Mouse (Mus musculus) ES-E14 (cell line): ENCODE measurements around the gene Sema3b. TPM values are rescaled to one million over a fixed set of nuclear protein-coding genes. Genes with fewer than 3 reads are reported as not detected.

Source experiments
- DNase-seq: peaks from one replicate; pipeline ENCODE4 v3.0.0-alpha.2; 2013; ENCODE audit warnings: low read depth, low spot score
- H3K27ac ChIP-seq: 2 replicates; pipeline ENCODE4 v1.5.1; 2012; ENCODE audit warnings: low read depth, mild to moderate bottlenecking, low read length, moderate library complexity, mixed read lengths; ENCODE audit not compliant: poor library complexity, insufficient read depth, severe bottlenecking
- H3K36me3 ChIP-seq: 2 replicates; pipeline ENCODE4 v1.6.1; 2012; ENCODE audit warnings: mild to moderate bottlenecking, low read length, moderate library complexity, mixed read lengths; ENCODE audit not compliant: control insufficient read depth, poor library complexity, insufficient read depth, severe bottlenecking
- H3K4me1 ChIP-seq, 2 experiments: fragments of 150-350 bp in 1 of 2; sonication (generic) in 1 of 2; 2 replicates each; pipeline ENCODE4 v1.6.1; 2012; ENCODE audit warnings: low read length in 2 of 2, mild to moderate bottlenecking in 1 of 2, mixed read lengths in 1 of 2; ENCODE audit not compliant: control insufficient read depth in 2 of 2, insufficient read depth in 2 of 2, poor library complexity in 1 of 2
- H3K4me3 ChIP-seq, 2 experiments: fragments of 150-350 bp in 1 of 2; sonication (generic) in 1 of 2; 2 replicates each; pipeline ENCODE4 v1.5.1; 2012; ENCODE audit warnings: low read length in 2 of 2, low read depth in 1 of 2, mild to moderate bottlenecking in 1 of 2, mixed read lengths in 1 of 2; ENCODE audit not compliant: insufficient read depth in 1 of 2, poor library complexity in 1 of 2, severe bottlenecking in 1 of 2
- H3K9ac ChIP-seq: 2 replicates; pipeline ENCODE4 v1.6.1; 2012; ENCODE audit warnings: low read depth, mild to moderate bottlenecking, low read length, mixed read lengths; ENCODE audit not compliant: poor library complexity, insufficient read depth, severe bottlenecking
- H3K9me3 ChIP-seq: fragments of 150-350 bp; sonication (generic); 2 replicates; pipeline ENCODE4 v1.6.1; 2012; ENCODE audit warnings: low read depth, mild to moderate bottlenecking, low read length; ENCODE audit not compliant: control insufficient read depth, insufficient read depth
- CHD2 ChIP-seq: IDR thresholded peaks from 2 replicates; pipeline ENCODE4 v1.6.1; 2014; ENCODE audit warnings: mild to moderate bottlenecking, low read depth, low read length, inconsistent platforms
- HCFC1 ChIP-seq: IDR thresholded peaks from 2 replicates; pipeline ENCODE4 v1.6.1; 2012; ENCODE audit warnings: low read length, inconsistent platforms, borderline replicate concordance; ENCODE audit not compliant: insufficient read depth
- MAFK ChIP-seq: IDR thresholded peaks from 2 replicates; pipeline ENCODE4 v1.6.1; 2014; ENCODE audit warnings: mild to moderate bottlenecking, low read depth, low read length, inconsistent platforms; ENCODE audit not compliant: insufficient read depth
- ZC3H11A ChIP-seq: IDR thresholded peaks from 2 replicates; pipeline ENCODE4 v1.6.1; 2012; ENCODE audit warnings: low read depth, mild to moderate bottlenecking, inconsistent platforms, low read length, borderline replicate concordance
- ZNF384 ChIP-seq: IDR thresholded peaks from 2 replicates; pipeline ENCODE4 v1.6.1; 2012; ENCODE audit warnings: low read depth, low read length, inconsistent platforms
- in situ Hi-C, 2 experiments: fragments of 600-800 bp; cut with MboI; formaldehyde crosslinking; loops; one replicate each; pipeline ENCODE4 v1.15.1; 2025; ENCODE audit warnings: low sequenced_read_pairs in 2 of 2, inconsistent platforms in 1 of 2; ENCODE audit not compliant: unreplicated experiment in 2 of 2
- total RNA-seq: library from RNA; depleted of rRNA; stranded (reverse); fragments of 300-350 nt; gene quantifications from 2 replicates; pipeline ENCODE4 v1.2.3, GENCODE M21; 2012

Gene Sema3b
- total RNA-seq, 1 experiment = 7.4 TPM

DNA sequence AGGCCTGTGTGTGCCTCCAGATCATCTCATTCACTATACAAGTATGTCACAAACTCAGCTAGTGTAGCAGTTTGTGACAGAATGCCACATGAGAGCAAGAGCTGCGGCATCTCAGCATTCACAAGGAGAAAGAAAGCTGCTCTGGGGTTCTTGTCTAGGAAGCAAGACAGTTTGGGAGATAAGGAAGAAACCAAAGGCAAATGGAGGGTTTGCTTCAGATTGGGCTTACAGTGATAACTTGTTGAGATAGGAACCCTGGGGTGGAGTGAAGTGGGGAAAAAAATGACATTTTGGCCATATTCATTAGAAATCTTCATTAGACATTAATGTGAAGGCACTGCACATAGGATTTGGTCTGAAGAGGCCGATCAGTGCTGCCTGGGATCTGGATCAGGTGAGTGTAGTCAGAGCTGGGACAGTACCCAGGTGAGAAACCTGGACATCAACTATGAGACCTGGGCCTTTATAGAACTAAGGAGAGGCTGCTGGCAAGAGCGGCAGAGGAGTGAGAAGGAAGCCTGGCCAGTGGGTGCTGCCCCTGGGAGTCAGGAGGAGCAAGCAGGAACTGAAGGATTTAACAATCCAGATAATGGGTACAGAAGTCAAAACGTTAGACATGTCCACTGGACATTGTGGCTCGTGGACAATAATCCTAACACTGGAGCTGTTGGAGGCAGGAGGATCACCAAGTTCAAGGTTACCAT lies 56.2 kb downstream of the Sema3b start:
- H3K9ac ChIP-seq = no peak overlapping the region
- in situ Hi-C loops = no loop called here
- H3K4me1 ChIP-seq = peaks cover 0 to 14% of the 10 kb centered on the region in 2 experiments; a peak in 1 of 4 replicates
- H3K4me3 ChIP-seq = peak overlapping the region in 1 of 2 experiments; percentile 61; a peak in 1 of 4 replicates
- DNase-seq = no peak
- no peak overlapping the region for H3K27ac ChIP-seq
- TF ChIP-seq MAFK = no peak
- no peak for TF ChIP-seq ZNF384
- no peak for TF ChIP-seq CHD2
- no peak for TF ChIP-seq HCFC1
- no peak for TF ChIP-seq ZC3H11A
- peaks cover 9% of the 10 kb centered on the region for H3K36me3 ChIP-seq
- no peaks in the 10 kb centered on the region for H3K9me3 ChIP-seq

DNA sequence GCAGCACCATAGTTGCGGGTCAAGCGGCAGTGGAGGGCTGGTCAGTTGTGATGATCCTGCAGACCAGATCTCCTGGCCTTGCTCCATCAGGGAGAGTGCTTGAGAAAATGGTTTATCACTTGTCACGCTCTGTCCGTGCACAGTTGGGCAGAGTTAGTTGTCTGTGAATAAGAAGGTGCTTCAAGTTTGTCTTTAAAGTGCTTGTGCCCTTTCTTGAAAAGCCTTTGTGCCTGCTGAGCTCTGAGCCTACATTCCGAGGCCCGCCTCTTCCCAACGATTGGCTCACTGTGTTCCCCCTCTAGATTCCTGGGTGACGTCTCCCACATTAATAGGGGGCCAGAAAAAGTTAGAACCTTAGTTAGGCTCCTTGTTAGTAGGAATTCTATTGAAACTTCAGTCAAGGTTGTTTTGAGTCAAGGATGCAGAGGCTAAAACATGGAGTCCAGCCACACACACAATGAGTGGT lies 57.1 kb downstream of the Sema3b start:
- peak overlapping the region; percentile 60 to 61 for H3K4me3 ChIP-seq
- peaks cover 0 to 19% of the 10 kb centered on the region in 2 experiments; a peak in 1 of 4 replicates for H3K4me1 ChIP-seq
- no peaks in the 10 kb centered on the region for H3K9me3 ChIP-seq
- no peaks in the 10 kb centered on the region; the same call in 1 of the 2 replicates for H3K36me3 ChIP-seq
- no peak for TF ChIP-seq MAFK
- no peak for TF ChIP-seq ZC3H11A
- TF ChIP-seq ZNF384 = no peak
- TF ChIP-seq HCFC1 = no peak
- TF ChIP-seq CHD2 = no peak
- H3K27ac ChIP-seq = no peak overlapping the region
- H3K9ac ChIP-seq = peak overlapping the region; percentile 42
- in situ Hi-C loops = no loop called here
- no peak for DNase-seq

DNA sequence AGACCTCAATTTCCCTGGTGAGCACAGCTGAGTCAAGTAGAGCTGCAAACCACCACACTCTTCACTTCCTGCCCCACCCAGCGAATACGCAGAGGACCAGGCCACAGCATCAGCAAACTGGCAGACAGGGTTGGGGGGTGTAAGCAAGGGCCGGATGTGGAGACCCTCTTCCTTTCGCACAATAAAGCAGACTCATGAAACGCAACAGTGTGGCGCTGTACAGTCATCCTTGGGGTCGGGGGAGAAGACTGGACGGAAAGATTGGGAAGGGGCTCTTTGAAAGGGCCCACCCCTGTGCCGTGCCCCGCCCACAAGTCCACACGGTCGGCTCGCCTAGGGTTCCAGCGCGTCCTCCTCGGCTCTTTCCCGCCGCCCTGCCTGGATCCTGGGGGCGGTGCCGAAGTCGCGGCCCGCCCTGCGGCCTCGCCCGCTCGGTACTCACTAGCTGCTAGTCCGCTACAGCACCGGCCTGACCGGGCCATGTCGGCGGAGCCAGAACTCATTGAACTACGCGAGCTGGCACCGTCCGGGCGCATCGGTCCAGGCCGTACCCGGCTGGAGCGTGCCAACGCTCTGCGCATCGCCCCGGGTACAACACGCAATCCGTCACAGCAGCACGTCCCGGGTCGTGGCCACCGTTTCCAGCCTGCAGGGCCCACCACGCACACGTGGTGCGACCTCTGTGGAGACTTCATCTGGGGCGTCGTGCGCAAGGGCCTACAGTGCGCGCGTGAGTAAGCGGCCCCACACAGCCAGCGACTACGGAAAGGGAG lies 57.7 kb downstream of the Sema3b start, which contains the start of gene Rassf1:
TSS of gene Rassf1 (plus strand) at position 439 of the 773 bp plus-strand sequence.
- peaks cover 0 to 18% of the 10 kb centered on the region in 2 experiments; a peak in 1 of 4 replicates for H3K4me1 ChIP-seq
- in situ Hi-C loops = no loop called here
- no peak for DNase-seq

GRCm38 (mm10) chr9:107550491-107551116 lies 58.4 kb downstream of the Sema3b start:
- in situ Hi-C loops = no loop called here
- no peaks in the 10 kb centered on the region for H3K9me3 ChIP-seq
- peak overlapping the region in 1 of 2 experiments; percentile 61; a peak in 2 of 4 replicates for H3K4me3 ChIP-seq
- H3K4me1 ChIP-seq = peaks cover 0 to 18% of the 10 kb centered on the region in 2 experiments; a peak in 1 of 4 replicates
- H3K36me3 ChIP-seq = no peaks in the 10 kb centered on the region
- no peak for TF ChIP-seq ZC3H11A
- no peak overlapping the region for H3K9ac ChIP-seq
- no peak overlapping the region for H3K27ac ChIP-seq
- no peak for DNase-seq

More for the DNA sequence above, 57.7 kb downstream of the Sema3b start, which contains the start of gene Rassf1:
- Histone ChIP-seq H3K9me3 (no peaks in the 10 kb centered on the region), H3K4me3 (peak within 1 kb of the TSS; percentile 60 to 61), H3K27ac (no peak within 1 kb of the TSS), H3K9ac (peak within 1 kb of the TSS; percentile 42), H3K36me3 (no peaks in the 10 kb centered on the region)
- no peak for TF ChIP-seq ZNF384
- no peak for TF ChIP-seq ZC3H11A
- no peak for TF ChIP-seq MAFK
- no peak for TF ChIP-seq CHD2
- no peak for TF ChIP-seq HCFC1
